Mouse (Mus musculus): Measurements from ENCODE around the gene Nbea. TPM values are rescaled to one million over a fixed set of nuclear protein-coding genes. Genes with fewer than 3 reads are reported as not detected.

The Nbea gene
- polyA plus RNA-seq (2012; rRNA removed) = 3.0 and 3.3 TPM in 2 replicates

GRCm38 (mm10) chr3:56183159-56184133 lies at the start of gene Nbea:
Gene Nbea (minus strand): TSS chr3:56183701.

GRCm38 (mm10) chr3:55782056-55782687 lies 401.3 kb downstream of the Nbea start, which contains the start of gene Mab21l1:
Gene Mab21l1 (plus strand): TSS chr3:55782510.

